Mouse (Mus musculus): ENCODE measurements around the gene Tesk1. TPM values are rescaled to one million over a fixed set of nuclear protein-coding genes. Genes with fewer than 3 reads are reported as not detected.

The Tesk1 gene
- polyA plus RNA-seq, 1 experiment from 2014 or later, result 9.5 TPM

DNA sequence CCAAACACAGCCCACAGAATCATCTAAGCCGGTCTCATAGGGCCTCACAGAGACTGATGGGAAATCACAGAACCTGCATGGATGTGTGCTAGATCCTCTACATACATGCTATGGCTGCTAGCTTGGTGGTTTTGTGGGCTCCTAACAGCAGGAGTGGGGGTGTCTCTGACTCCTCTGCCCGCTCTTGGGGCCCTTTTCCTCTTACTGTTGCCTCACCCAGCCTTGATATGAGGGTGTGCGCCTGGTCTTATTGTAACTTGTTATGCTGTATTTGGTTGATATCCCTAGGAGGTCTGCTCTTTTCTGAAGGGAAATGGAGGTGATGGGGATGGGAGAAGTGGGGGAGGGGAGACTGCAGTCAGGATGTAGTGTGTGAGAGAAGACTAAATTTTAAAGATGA lies 47.9 kb downstream of the Tesk1 start:
- WGBS, result 89% methylated on average over 3 of the region's 3 CpGs
- no peaks in the 10 kb centered on the region for H3K36me3 ChIP-seq (ENCODE audit: control insufficient read depth, insufficient read depth, low read length)
- ATAC-seq (replicated peaks; ENCODE audit: low FRiP score, low TSS enrichment, low read depth) (no peak), DNase-seq (ENCODE audit: low spot score) (no peak)
- H3K4me1 ChIP-seq (replicated peaks; ENCODE audit: control insufficient read depth, insufficient read depth, low read length), result peaks cover 6% of the 10 kb centered on the region; the same call in 1 of the 2 replicates
- no peak overlapping the region for H3K27ac ChIP-seq (ENCODE audit: low read depth)
- no peak overlapping the region for H3K4me2 ChIP-seq (ENCODE audit: low read length)
- H3K9me3 ChIP-seq (ENCODE audit: control insufficient read depth, low read length), result no peaks in the 10 kb centered on the region
- no peak overlapping the region for H3K4me3 ChIP-seq (ENCODE audit: low read depth, low read length)
- no peaks in the 10 kb centered on the region for H3K27me3 ChIP-seq (replicated peaks; ENCODE audit: control insufficient read depth, insufficient read depth, low read length)
- H3K9ac ChIP-seq (ENCODE audit: low read length), result no peak overlapping the region

DNA sequence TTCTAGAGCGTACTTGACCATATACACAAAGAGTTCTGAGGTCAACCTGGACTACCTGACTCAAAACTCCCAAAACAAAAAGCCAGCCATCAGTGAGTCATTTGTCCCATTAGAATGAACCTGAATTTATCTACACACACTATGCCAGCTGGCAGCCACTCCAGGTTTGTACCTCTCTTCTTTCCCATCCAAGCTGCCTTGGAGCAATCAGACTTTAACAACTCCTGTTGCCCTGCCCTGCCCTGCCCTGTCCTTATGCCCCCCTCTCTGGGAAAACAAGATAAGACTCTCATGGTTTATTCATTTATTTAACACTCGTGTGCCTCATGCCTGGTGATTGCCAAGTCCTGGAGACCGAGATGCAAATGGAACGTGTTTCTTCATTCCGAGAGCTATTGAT lies 49.1 kb downstream of the Tesk1 start:
- peaks cover 11% of the 10 kb centered on the region; the same call in 1 of the 2 replicates for H3K4me1 ChIP-seq (replicated peaks; ENCODE audit: control insufficient read depth, insufficient read depth, low read length)
- H3K4me3 ChIP-seq (ENCODE audit: low read depth, low read length), result no peak overlapping the region
- ATAC-seq (replicated peaks; ENCODE audit: low FRiP score, low TSS enrichment, low read depth) (no peak), DNase-seq (ENCODE audit: low spot score) (no peak)
- no peak overlapping the region for H3K9ac ChIP-seq (ENCODE audit: low read length)
- 83% methylated on average over 5 of the region's 5 CpGs for WGBS
- no peak overlapping the region for H3K27ac ChIP-seq (ENCODE audit: low read depth)
- H3K27me3 ChIP-seq (replicated peaks; ENCODE audit: control insufficient read depth, insufficient read depth, low read length), result no peaks in the 10 kb centered on the region
- H3K36me3 ChIP-seq (ENCODE audit: control insufficient read depth, insufficient read depth, low read length), result peaks cover under 1% of the 10 kb centered on the region; the same call in 1 of the 2 replicates
- H3K4me2 ChIP-seq (ENCODE audit: low read length), result no peak overlapping the region
- H3K9me3 ChIP-seq (ENCODE audit: control insufficient read depth, low read length), result no peaks in the 10 kb centered on the region

DNA sequence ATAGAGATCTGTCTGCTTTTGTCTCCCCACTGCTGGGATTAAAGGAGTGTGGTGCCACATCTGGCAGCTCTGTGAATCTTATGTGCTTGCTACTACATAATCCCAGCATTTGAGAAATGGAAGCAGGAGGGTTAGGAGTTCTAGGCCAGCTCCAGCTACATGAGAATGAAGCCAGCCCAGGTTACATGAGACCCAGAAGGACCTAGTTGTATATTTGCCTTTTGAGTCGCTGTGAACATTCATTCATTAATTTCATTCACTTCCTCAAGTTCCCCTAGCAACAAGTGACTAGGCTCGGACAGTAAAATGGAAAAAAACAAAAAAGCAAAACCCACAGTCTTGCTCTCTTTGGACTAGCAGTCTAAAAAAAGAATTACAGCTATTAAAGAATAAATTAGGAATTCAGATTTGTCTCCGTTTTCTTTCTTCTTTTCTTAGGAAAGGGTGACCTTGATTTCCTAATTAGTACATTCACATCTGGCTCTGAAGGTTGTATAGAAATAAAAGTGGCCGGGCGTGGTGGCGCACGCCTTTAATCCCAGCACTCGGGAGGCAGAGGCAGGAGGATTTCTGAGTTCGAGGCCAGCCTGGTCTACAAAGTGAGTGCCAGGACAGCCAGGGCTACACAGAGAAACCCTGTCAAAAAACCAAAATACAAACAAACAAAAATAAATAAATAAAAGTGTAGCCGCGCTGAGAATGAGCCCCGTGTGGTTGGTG lies 50.5 kb downstream of the Tesk1 start:
- Histone ChIP-seq H3K27me3 (replicated peaks; ENCODE audit: control insufficient read depth, insufficient read depth, low read length) (no peaks in the 10 kb centered on the region), H3K9me3 (ENCODE audit: control insufficient read depth, low read length) (no peaks in the 10 kb centered on the region), H3K4me2 (ENCODE audit: low read length) (peak overlapping the region; percentile 36), H3K27ac (ENCODE audit: low read depth) (peak overlapping the region; percentile 87), H3K4me1 (replicated peaks; ENCODE audit: control insufficient read depth, insufficient read depth, low read length) (peaks cover 12% of the 10 kb centered on the region), H3K9ac (ENCODE audit: low read length) (no peak overlapping the region), H3K4me3 (ENCODE audit: low read depth, low read length) (peak overlapping the region; percentile 65), H3K36me3 (ENCODE audit: control insufficient read depth, insufficient read depth, low read length) (peaks cover 15% of the 10 kb centered on the region)
- 40% methylated on average over 12 of the region's 12 CpGs for WGBS
- no peak for ATAC-seq (replicated peaks; ENCODE audit: low FRiP score, low TSS enrichment, low read depth)
- no peak for DNase-seq (ENCODE audit: low spot score)

DNA sequence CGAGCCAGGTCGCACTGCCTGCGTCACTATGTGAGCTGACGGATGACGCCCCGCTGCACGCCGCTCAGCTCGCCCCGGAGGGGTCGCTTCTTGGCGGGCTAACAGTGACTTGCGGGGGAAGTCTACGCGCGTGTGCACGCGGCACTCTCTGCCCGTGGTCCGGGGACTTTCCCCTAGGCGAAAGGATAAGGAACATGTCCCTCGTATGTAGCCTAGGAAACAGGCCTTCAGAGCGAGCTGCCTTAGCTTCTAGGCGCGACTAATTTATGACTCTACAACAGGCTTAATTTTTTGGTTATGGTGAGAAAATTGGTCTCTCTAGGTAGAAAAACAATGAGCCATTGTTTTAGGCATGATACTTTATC lies 51.1 kb downstream of the Tesk1 start, which contains the start of gene Ccdc107:
Gene Ccdc107 (plus strand): TSS at position 80 of the 365 bp plus-strand sequence.
- Histone ChIP-seq H3K4me1 (replicated peaks; ENCODE audit: control insufficient read depth, insufficient read depth, low read length) (peaks cover 16% of the 10 kb centered on the region), H3K27me3 (replicated peaks; ENCODE audit: control insufficient read depth, insufficient read depth, low read length) (no peaks in the 10 kb centered on the region), H3K4me3 (ENCODE audit: low read depth, low read length) (peak within 1 kb of the TSS; percentile 65), H3K36me3 (ENCODE audit: control insufficient read depth, insufficient read depth, low read length) (peaks cover 18% of the 10 kb centered on the region), H3K4me2 (ENCODE audit: low read length) (peak within 1 kb of the TSS; percentile 61), H3K9me3 (ENCODE audit: control insufficient read depth, low read length) (no peaks in the 10 kb centered on the region), H3K9ac (ENCODE audit: low read length) (peak within 1 kb of the TSS; percentile 62), H3K27ac (ENCODE audit: low read depth) (peak within 1 kb of the TSS; percentile 87)
- WGBS, result 3% methylated on average over 25 of the region's 25 CpGs
- ATAC-seq (replicated peaks; ENCODE audit: low FRiP score, low TSS enrichment, low read depth) (peak; percentile 97), DNase-seq (ENCODE audit: low spot score) (peak; percentile 89)

DNA sequence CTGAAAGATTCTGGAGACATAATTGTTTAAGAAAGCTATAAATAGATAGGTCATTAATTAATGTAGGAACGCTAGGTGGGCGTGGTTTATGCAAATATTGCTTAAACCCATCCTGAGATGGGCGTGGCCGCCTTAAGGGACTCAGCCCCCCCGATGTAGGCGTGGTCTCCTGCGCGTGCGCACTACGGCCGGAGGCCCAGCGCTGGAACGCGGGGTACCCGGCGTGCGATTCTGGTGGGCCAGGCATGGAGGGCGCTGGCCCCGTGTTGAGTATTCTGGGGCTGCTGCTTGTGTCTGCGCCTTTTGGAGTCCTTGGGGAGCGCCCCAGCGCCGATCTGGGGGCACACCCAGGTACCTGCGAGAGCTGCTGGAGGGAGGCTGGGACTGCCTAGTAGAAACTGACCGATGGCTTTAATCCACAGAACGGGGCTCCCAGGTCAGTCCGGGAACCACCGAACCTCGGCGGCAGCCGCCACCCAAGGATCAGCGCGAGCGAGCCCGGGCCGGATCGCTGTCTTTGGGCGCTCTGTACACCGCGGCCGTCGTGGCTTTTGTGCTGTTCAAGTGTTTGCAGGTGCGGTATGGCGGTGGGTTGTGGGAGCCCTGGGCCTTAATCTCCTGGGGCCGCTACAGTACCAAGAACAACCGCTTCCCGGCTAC lies 51.6 kb downstream of the Tesk1 start:
- peak overlapping the region; percentile 61 for H3K4me2 ChIP-seq (ENCODE audit: low read length)
- under 1% methylated on average over 47 of the region's 47 CpGs for WGBS

DNA sequence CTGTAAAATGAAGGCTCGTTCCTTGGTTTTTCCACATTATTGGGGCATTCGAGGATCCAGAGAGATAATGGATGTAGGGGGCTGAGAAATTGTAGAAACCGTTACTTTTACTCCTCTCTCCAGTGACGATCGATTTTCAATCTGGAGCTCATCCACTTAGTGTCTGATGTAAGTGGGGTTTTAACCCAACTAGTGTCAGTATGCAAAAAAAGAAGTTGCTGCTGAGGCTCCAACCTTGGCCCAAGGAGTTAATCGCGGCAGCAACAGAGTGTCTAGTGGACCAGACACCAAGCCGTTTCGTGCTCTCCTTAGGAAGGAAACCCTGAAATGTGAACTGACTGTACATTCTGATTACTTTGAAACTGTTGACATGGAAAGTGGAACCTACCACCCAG lies 52.1 kb downstream of the Tesk1 start:
- DNase-seq (ENCODE audit: low spot score), result peak; percentile 65
- Histone ChIP-seq H3K4me3 (ENCODE audit: low read depth, low read length) (peak overlapping the region; percentile 65), H3K36me3 (ENCODE audit: control insufficient read depth, insufficient read depth, low read length) (peaks cover 18% of the 10 kb centered on the region), H3K9ac (ENCODE audit: low read length) (peak overlapping the region; percentile 62), H3K4me2 (ENCODE audit: low read length) (peak overlapping the region; percentile 61), H3K27ac (ENCODE audit: low read depth) (peak overlapping the region; percentile 87), H3K9me3 (ENCODE audit: control insufficient read depth, low read length) (no peaks in the 10 kb centered on the region), H3K4me1 (replicated peaks; ENCODE audit: control insufficient read depth, insufficient read depth, low read length) (peaks cover 26% of the 10 kb centered on the region), H3K27me3 (replicated peaks; ENCODE audit: control insufficient read depth, insufficient read depth, low read length) (no peaks in the 10 kb centered on the region)
- WGBS, result 2% methylated on average over 9 of the region's 9 CpGs
- no peak for ATAC-seq (replicated peaks; ENCODE audit: low FRiP score, low TSS enrichment, low read depth)

More for the DNA sequence above, 51.6 kb downstream of the Tesk1 start:
- H3K4me3 ChIP-seq (ENCODE audit: low read depth, low read length), result peak overlapping the region; percentile 65
- H3K9ac ChIP-seq (ENCODE audit: low read length), result peak overlapping the region; percentile 62
- ATAC-seq (replicated peaks; ENCODE audit: low FRiP score, low TSS enrichment, low read depth), result peak; percentile 87
- peak; percentile 99 for DNase-seq (ENCODE audit: low spot score)
- H3K36me3 ChIP-seq (ENCODE audit: control insufficient read depth, insufficient read depth, low read length), result peaks cover 18% of the 10 kb centered on the region
- peak overlapping the region; percentile 87 for H3K27ac ChIP-seq (ENCODE audit: low read depth)
- H3K27me3 ChIP-seq (replicated peaks; ENCODE audit: control insufficient read depth, insufficient read depth, low read length), result no peaks in the 10 kb centered on the region
- H3K9me3 ChIP-seq (ENCODE audit: control insufficient read depth, low read length), result no peaks in the 10 kb centered on the region
- peaks cover 21% of the 10 kb centered on the region for H3K4me1 ChIP-seq (replicated peaks; ENCODE audit: control insufficient read depth, insufficient read depth, low read length)

DNA sequence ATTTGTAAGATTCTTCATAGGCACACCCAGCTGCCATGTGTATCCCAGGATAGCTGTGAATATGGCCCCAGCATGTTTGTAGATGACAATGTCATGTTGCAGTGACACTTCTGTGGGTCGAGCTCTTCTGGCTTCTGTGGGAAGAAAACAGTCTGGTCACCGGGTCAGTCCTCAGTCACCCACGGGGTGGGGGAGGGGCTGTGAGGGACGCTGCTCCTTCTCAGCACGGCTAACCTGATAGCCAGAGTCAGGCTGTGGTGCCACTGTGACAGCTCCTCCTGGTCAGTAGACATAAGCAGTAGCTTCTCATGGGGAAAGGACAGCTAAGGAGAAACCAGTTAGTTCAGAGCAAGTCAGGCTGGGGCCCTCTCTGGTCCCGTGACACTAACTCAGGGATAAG lies 54.8 kb downstream of the Tesk1 start:
- H3K4me3 ChIP-seq (ENCODE audit: low read depth, low read length), result no peak overlapping the region
- DNase-seq (ENCODE audit: low spot score), result no peak
- H3K4me2 ChIP-seq (ENCODE audit: low read length), result no peak overlapping the region
- H3K36me3 ChIP-seq (ENCODE audit: control insufficient read depth, insufficient read depth, low read length), result peaks cover 18% of the 10 kb centered on the region
- no peak overlapping the region for H3K9ac ChIP-seq (ENCODE audit: low read length)
- no peaks in the 10 kb centered on the region for H3K9me3 ChIP-seq (ENCODE audit: control insufficient read depth, low read length)
- WGBS, result 72% methylated on average over 6 of the region's 6 CpGs
- H3K4me1 ChIP-seq (replicated peaks; ENCODE audit: control insufficient read depth, insufficient read depth, low read length), result peaks cover 26% of the 10 kb centered on the region
- H3K27me3 ChIP-seq (replicated peaks; ENCODE audit: control insufficient read depth, insufficient read depth, low read length), result no peaks in the 10 kb centered on the region
- no peak for ATAC-seq (replicated peaks; ENCODE audit: low FRiP score, low TSS enrichment, low read depth)
- no peak overlapping the region for H3K27ac ChIP-seq (ENCODE audit: low read depth)

DNA sequence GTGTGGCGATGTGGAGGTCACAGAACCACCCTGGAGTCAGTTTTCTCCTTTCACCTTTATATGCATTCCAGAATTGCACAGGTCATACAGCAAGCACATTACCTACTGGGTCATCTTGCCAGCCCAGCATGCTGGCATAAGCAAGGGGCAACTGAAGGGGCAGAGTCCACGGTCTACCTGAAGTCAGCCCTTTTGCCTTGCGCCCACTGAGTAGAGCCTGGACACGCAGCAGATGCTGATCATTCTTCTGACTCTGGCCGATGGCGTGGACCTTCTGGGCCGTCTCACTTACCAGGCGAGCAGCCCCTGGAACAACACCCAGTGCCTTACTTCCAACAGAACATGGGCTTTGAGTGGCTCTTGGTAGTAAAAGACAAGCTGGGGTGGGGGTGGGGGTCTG lies 55.7 kb downstream of the Tesk1 start:
- Histone ChIP-seq H3K27me3 (replicated peaks; ENCODE audit: control insufficient read depth, insufficient read depth, low read length) (no peaks in the 10 kb centered on the region), H3K36me3 (ENCODE audit: control insufficient read depth, insufficient read depth, low read length) (peaks cover 18% of the 10 kb centered on the region), H3K4me1 (replicated peaks; ENCODE audit: control insufficient read depth, insufficient read depth, low read length) (peaks cover 26% of the 10 kb centered on the region), H3K4me2 (ENCODE audit: low read length) (peak overlapping the region; percentile 72; the same call in 1 of the 2 replicates), H3K9me3 (ENCODE audit: control insufficient read depth, low read length) (no peaks in the 10 kb centered on the region), H3K27ac (ENCODE audit: low read depth) (no peak overlapping the region), H3K4me3 (ENCODE audit: low read depth, low read length) (no peak overlapping the region), H3K9ac (ENCODE audit: low read length) (no peak overlapping the region)
- ATAC-seq (replicated peaks; ENCODE audit: low FRiP score, low TSS enrichment, low read depth), result no peak
- 95% methylated on average over 8 of the region's 8 CpGs for WGBS
- DNase-seq (ENCODE audit: low spot score), result no peak

All from intestine, embryonic 14.5 days (tissue).